Mouse (Mus musculus) MEL (cell line): Measurements from ENCODE around the gene Vsx2.

ENCODE experiments used
- CTCF ChIP-seq, 3 experiments: IDR thresholded peaks in 2 of 3; conservative IDR thresholded peaks in 1 of 3; 2 replicates each; pipeline ENCODE4 v1.5.1; 2011 to 2012; ENCODE audit warnings: low read length in 3 of 3, low read depth in 2 of 3, mild to moderate bottlenecking in 2 of 3, improper control_type of control experiment in 1 of 3, inconsistent platforms in 1 of 3, mixed read lengths in 1 of 3, moderate library complexity in 1 of 3; ENCODE audit not compliant: control insufficient read depth in 1 of 3, insufficient read depth in 1 of 3, poor library complexity in 1 of 3, severe bottlenecking in 1 of 3
- E2F4 ChIP-seq: IDR thresholded peaks from 2 replicates; pipeline ENCODE4 v1.6.1; 2011; ENCODE audit warnings: low read depth, low read length, improper control_type of control experiment, borderline replicate concordance
- MAFK ChIP-seq: IDR thresholded peaks from 2 replicates; pipeline ENCODE4 v1.6.1; 2011; ENCODE audit warnings: low read depth, mild to moderate bottlenecking, low read length, improper control_type of control experiment, borderline replicate concordance
- MAX ChIP-seq: IDR thresholded peaks from 2 replicates; pipeline ENCODE4 v1.6.1; 2011; ENCODE audit warnings: low read length, improper control_type of control experiment
- MXI1 ChIP-seq: IDR thresholded peaks from 2 replicates; pipeline ENCODE4 v1.6.1; 2011; ENCODE audit warnings: mild to moderate bottlenecking, low read depth, low read length, improper control_type of control experiment
- POLR2A ChIP-seq, 2 experiments: IDR thresholded peaks; 2 replicates each; pipeline ENCODE4 v1.6.1; 2011 to 2012; ENCODE audit warnings: low read length in 2 of 2, mild to moderate bottlenecking in 2 of 2, control low read depth in 1 of 2, improper control_type of control experiment in 1 of 2, low read depth in 1 of 2, moderate library complexity in 1 of 2; ENCODE audit not compliant: control insufficient read depth in 1 of 2, insufficient read depth in 1 of 2, poor library complexity in 1 of 2
- SIN3A ChIP-seq: IDR thresholded peaks from 2 replicates; pipeline ENCODE4 v1.6.1; 2012; ENCODE audit warnings: low read length, improper control_type of control experiment, inconsistent platforms
- USF2 ChIP-seq, 2 experiments: IDR thresholded peaks; 2 replicates each; pipeline ENCODE4 v1.6.1; 2011 to 2012; ENCODE audit warnings: improper control_type of control experiment in 2 of 2, low read length in 2 of 2, borderline replicate concordance in 1 of 2, inconsistent platforms in 1 of 2, low read depth in 1 of 2, mild to moderate bottlenecking in 1 of 2; ENCODE audit not compliant: insufficient read depth in 1 of 2

GRCm38 (mm10) chr12:84541391-84541958 is 28.1 kb upstream of the Vsx2 start:
- TF ChIP-seq CTCF (IDR thresholded peaks at IDR 0.05 in 2 of 3, conservative IDR thresholded peaks at IDR 0.05 in 1 of 3; ENCODE audit: control insufficient read depth in 1 of 3, insufficient read depth in 1 of 3, low read depth in 2 of 3, low read length in 3 of 3, poor library complexity in 1 of 3, severe bottlenecking in 1 of 3) (no peak), POLR2A (IDR thresholded peaks at IDR 0.05; ENCODE audit: control insufficient read depth in 1 of 2, insufficient read depth in 1 of 2, low read depth in 1 of 2, low read length in 2 of 2, poor library complexity in 1 of 2) (no peak), E2F4 (no peak), SIN3A (no peak), MAFK (no peak), MAX (no peak), USF2 (IDR thresholded peaks at IDR 0.05; ENCODE audit: borderline replicate concordance in 1 of 2, insufficient read depth in 1 of 2, low read depth in 1 of 2, low read length in 2 of 2) (no peak), MXI1 (no peak)
